Mouse (Mus musculus): ENCODE data around the gene Klhl3.

Klhl3 gene

DNA sequence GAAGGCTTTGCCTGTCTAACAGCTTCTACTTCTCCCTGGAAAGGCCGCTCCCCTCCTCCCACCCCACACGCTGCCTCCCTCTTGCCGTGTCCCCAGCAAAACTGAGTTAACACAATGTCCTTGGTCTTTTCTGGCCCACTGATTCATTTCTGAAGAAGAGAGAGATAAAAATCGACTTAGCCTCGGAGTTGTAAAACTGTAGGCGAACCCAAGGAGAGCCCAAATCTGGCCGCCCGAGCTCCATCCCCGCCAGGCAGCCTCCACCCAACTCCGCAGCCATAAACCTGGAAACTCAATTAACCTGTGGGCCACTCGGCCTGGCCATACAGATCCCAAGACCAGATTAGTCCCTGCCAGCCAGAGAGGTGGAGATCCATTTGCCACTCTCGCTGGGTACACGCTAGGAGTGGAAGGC, 47.3 kb downstream of the Klhl3 start:
- DNase-seq = no peak

DNA sequence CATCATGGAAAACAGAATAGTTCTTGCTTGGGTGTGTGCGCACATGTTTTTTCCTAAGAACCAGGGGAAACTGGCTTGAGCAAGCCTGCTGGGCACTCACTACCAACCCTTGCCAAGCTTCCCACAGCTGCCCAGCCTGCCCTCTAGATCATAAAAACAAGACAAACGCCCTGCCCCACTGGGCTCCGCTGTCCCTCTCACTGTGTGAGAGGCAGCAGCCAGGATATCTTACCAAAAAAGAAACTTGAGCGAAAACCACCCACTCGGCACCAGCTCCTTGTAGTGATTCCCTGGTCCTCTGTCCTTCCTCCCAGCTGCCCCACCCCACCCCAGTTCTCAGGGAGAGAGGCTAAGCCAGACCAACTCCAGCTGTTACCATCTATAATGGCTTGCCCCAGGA, 48.1 kb downstream of the Klhl3 start:
- no peak for DNase-seq

DNA sequence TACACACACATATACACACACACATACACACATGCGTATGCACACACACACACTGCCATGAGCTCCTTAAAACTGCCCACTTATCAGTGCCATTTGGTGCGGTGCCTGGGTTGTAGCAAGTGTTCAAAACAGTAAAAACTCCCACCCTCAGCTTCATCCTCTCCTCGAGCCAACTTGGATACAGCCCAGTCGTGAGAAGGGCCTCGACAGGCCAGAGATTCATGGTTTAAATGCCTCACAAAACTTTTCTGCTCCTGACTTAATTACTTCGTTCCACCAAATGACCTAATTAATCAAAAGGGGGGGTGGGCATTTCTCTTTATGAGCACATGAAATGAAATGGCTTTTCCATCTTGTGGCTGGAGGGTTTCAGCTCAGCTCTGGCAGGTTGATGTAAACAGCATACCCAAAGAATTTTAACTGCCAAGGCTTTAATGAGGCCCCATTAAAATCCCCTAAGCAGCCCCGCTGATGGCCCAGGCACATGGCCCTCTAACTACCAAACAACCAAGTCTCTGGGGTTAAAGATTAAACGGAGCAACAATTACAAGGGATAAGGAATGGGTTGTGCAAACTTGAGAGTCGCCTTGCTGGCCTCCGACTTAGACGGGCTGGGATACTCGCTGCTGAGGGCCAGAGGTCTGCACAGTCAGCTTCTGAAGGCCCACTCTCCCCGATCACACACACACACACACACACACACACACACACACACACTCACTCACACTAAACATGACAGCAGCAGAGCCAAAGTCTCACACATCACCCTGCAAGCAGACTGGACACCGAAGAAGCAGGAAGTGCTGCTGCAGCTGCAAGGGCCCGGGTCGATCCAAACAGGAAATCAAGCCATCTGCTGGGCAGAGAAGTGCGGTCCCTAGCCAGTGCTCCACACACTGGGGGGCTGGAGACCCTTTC, 55.2 kb downstream of the Klhl3 start:
- peak; percentile 58 for DNase-seq

DNA sequence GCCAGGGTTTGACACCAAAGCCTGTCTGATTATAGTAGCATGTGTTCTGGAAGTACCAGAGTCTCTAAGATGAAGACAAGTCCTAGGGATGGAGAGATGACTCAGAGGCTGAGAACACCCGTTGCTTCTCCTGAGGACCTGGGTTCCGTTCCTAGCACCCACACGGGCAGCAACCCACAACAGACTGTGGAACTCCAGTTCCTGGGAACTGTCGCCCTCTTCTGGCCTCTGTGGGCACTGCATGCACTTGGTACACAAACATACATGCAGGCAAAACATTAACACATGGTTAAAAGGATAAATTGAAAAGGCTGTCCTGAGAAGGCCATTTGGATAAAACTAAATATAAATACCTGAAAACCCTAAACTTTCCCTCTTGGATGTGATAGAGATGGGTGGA, 56.8 kb downstream of the Klhl3 start:
- no peak for DNase-seq

DNA sequence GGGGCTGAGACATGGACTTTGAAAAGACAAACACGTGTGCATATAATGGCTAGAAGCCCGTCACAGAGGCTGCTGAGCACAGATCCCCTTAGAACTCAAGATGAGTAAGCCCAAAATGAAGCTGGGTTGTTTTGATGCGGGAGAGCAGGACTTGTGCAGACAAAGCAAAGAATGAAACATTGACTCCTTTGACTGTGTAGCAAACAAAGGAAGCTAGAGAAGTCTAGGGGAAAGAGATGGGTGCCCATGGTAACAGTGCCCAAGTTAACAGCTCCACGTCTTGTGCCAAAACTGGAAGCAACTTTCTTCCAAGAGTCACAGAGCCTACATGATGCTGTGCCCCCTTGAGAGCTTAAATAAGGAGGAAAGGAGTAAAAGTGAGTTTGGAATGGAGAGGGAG, 59.8 kb downstream of the Klhl3 start:
- DNase-seq = no peak

DNA sequence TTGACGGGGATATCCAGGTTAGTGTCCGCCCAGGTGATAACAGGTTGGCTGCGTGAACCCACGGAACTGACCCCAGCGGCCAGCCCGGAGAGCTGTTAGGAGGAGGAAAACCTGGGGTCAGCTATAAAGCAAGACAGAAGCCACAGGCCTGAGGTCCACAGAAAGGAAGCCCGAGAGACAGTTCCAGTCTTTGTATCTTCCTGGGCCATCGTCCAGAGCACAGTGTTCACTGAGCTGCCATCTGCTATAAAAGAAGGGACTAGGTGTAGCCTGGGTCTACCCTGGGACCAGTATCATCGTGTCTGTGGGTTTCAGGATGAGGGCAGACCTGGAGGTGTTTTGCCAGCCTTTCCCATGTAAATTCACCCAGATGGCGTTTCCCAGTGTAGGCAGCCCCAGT, 61.7 kb downstream of the Klhl3 start:
- DNase-seq = no peak

DNA sequence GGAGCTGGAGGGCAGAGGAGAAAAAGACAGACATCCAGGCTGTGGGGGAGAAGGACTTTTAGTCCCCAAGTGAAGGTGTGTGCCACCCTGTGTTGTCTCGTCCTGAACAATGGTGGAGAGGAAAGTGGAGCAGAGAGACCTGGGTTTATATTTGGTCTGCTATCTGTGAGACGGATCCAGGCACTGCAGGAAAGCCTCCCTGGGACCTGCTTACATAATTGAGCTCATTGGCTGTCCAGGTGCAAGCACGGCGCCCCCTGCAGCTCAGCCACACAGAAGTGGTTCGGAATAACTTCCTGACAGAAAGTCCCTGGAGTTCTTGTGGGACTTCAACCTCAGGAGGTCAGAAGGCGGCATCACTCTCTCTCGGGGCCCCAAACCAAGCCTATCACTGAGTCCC, 62.1 kb downstream of the Klhl3 start:
- no peak for DNase-seq

DNA sequence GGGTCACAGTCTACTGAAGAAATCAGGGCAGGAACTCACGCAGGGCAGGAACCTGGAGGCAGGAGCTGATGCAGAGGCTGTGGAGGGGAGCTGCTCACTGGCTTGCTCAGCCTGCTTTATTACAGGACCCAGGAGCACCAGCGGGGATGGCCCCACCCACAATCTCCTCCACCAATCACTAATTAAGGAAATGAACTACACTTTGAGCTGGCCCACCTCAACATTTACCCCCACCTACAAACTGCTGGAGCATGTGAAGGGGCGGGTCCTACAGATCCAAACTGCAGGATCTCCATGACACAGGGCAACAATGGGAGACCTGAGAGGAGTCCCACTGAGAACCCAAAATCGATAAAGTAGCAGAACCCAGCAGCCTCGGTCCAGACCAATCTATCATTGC, 64.3 kb downstream of the Klhl3 start:
- DNase-seq = no peak

DNA sequence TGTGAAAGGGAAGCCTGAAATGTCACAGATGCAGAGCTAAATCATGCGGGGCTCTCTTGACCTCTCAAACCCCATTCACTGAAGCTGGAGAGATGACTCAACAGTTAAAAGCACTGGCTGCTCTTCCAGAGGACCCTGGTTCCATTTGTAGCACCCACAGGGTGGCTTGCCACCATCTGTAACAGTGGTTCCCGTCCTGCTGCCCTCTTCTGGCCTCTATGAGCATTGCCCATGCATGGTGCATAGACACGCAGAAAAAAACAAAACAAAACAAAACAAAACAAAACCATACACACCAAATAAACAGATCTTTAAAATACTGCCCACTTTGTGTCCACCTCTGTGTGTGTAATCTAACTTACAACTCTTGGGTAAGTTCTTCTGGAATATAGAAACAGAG, 65.3 kb downstream of the Klhl3 start:
- DNase-seq = no peak

DNA sequence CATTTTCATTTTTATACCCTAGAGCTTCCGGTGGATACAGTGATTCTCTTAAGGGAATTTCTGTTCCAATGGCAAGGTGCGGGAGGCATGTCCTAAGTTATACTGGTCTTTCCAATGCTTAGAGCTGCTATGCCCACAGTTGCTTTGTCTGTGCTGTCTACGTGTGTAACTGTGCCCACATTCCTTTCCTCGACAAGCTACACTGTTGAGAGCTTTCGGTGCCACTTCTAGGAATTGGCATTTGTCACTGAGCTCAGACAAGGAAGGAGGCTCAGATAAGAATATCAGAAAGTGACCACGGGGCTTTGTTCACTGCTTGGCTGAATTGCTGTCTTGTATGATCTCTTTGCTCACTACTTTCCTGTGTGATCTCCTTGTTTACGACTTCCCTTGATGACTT, 67.2 kb downstream of the Klhl3 start:
- DNase-seq = no peak

DNA sequence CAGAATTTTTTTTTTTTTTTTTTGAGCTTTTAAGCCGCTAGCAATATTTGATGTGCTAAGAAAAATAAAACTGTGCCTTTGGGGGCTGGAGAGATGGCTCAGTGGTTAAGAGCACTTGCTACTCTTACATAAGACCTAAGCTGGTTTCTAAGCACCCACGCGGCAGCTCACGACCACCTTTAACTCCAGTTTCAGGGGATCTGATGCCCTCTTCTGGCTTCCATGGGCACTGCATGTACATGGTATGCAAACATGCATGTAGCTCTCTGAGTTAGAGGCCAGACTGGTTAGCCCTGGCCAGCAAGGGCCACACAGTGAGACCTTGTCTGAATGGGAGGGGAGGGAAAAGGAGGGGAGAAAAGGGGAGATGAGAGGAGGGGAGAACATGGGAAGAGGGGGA, 68.1 kb downstream of the Klhl3 start:
- DNase-seq = no peak

DNA sequence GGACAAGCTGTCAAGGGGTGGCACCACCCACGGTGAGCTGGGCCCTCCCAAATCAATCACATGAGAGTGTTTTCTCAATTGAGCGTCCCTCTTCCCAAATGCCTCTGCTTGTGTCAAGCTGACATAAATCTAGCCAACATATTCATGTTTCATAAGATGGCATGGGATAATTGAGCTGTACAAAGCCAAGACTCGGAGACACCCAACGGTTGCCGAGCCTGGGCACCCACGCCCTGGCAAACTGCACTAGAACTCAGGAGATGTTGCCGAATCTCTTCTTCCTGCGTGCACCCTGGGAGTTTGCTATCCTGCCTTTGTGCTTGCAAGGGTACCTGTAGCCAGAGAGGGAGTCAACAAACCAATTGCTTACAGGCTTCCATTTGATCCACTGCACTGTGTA, 70.1 kb downstream of the Klhl3 start:
- no peak for DNase-seq

DNA sequence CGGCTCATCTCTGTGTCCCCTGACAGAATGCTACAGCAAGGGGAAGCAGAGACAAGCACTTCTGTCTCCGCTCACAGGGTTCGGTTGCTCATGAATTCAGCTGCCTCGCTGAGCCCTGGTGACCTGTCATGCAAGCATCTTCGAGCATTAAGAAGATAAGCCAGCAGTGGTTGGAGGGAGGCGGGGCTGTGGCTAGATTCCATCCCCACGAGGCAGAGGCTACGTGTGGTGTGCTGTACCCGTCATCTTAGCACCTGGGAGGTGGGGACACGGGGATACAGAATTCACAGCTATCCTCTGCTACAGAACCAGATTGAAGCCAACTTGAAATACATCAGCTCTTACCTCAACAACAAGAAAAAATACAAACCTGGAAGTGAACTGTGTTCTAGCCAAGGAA, 73.3 kb downstream of the Klhl3 start:
- DNase-seq = no peak

DNA sequence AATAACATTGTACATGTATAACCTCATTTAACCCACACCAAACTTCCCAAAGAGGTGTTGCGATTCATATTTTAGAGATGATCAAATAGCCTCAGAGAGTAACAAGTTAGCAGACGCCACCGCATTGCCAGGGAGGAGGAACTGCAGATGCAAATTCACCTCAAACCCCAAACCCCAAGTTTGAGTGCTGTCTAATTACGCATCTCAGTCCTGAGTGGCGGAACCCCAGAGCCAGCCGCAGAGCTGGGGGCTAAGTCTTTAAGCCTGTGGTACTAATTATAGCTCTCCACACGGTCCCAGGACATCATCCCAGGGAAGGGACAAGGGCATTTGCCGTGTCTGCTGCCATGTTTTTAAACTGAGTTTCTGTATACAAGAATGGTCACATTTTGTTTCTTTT, 75.9 kb downstream of the Klhl3 start:
- no peak for DNase-seq

DNA sequence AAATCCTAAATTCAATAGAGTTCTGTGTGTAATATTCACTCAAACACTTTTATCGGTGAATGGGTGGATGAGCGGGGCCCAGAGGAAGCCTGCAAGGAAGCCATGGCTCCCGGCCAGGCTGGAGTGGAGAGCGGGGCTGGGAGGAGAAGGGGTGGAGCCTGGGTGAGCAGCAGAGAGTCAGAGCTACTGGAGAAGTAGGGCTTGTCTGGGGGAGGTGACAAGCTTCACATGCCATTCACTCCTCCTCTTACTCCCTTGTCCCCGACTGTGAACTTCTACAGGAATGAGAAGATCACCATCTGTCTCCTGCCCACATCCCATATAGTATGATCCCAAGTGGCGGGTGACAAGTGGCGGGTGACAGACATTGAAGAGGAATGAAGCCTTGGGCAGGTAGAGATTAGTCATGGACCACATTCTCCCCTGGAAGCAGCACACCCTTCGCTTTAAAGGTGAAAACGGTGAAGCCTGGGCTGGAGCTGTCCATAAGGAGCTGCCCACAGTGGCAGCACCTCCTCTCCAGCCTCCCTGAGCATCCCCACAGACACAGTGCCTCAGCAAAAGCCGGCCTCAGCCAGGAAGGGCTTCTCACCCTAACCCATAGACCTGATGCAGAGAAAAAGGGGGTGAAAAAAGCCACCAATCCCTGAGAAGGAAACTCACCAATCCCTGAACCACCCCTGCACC, 77.8 kb downstream of the Klhl3 start:
- no peak for DNase-seq

DNA sequence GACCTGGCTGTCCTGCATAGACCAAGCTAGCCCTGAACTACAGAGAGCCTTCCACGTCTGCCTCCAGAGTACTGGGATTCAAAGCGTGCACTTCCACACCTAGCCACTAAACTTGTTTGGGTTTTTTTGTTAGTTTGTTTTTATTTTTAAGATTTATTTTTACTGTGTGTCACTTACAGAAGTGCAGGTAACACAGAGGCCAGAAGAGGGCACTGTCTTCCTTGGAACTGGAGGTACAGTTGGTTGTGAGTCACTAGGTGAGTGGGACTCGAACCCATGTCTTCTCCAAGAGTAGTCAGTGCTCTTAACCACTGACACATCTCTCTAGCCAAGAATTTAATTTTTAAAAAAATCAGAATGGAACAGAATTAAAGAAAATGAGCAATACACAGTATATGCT, 78.4 kb downstream of the Klhl3 start:
- no peak for DNase-seq

DNA sequence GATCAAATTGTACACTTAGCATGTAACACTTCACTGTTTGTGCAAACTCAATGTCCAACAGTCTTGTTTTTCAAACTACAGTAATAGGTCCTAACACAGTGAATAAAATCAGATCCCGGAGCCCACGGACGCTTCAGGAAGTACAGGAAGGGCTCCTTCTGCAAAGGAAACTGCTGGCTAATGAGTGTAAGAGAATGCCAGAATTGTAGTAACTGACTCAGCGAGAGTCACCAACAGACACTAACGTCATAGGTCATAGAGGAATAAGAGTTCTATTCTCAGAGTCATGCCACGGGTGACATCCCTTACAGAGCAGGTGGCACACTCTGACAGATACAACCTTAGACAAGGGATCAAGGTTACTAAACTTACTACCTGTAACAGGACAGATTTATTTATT, 78.9 kb downstream of the Klhl3 start:
- no peak for DNase-seq

DNA sequence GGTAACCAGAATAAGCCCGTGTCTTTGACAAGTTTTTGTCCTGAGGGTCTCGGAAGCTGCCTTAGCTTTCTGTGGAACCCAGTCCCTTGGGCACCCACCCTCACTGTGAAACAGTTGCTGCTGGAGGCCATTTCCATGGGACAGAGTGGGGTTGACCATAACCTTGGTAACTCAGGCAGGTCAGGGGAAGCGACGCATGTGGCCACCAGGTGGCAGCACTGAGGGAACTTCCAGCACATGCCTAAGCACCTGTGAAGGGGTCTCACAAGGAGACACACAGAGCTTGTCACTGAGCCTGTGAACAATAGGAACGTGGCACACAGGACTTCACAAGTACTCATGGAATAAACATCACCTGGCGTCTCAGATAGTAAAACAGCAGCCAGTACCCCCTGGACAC, 81.6 kb downstream of the Klhl3 start:
- peak; percentile 71 for DNase-seq

DNA sequence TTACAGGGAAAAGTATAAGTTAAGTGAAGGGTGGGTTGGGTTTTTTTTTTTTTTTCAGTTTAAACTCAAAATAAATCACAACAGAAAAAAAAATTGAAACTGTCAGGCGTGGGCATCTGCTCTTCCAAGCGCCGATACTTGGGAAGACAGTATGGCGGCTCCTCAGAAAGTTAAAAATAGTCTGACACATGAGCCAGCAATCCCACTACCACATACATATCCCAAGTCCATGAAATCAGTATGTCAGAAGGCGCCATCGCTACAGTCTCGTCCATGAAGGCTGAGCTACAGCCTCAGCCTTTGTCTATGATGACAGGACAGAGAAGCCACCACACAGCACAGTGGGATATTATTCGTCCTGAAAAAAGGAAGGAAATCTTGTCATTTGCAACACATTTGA, 86.3 kb downstream of the Klhl3 start:
- no peak for DNase-seq

DNA sequence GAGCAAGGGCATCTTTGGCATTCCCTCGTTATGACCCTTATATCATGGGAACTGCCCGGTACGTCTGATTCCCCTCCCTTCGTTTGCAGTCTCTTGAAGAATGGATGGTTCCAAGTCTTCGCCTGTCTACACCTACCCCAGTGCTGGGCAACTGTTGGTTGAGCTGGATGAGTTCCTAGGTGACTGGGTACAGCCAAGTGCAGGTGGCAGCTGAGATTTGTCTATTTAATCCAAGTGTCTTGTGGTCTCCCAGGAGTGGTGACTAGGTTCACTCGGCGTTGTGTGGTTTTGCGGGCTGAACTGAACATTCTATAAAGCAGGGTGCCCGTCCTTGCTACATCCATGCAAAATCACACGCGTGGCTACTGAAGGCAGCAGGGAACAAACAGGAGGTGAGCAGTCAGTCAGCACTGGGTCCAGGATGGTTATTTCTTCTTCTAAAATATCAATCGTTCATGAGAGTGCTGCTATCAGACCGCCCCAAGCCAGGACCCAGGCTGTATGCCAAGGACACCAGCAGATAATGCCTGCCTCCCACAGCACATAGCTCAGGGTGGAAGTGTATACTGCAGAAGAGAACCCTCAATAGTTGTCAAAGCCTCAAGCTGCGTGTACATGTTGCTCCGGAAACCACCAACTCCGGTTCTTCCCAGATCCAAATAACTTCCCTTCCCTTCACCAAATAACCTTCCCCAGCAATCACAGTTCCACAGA, 87.5 kb downstream of the Klhl3 start:
- no peak for DNase-seq

DNA sequence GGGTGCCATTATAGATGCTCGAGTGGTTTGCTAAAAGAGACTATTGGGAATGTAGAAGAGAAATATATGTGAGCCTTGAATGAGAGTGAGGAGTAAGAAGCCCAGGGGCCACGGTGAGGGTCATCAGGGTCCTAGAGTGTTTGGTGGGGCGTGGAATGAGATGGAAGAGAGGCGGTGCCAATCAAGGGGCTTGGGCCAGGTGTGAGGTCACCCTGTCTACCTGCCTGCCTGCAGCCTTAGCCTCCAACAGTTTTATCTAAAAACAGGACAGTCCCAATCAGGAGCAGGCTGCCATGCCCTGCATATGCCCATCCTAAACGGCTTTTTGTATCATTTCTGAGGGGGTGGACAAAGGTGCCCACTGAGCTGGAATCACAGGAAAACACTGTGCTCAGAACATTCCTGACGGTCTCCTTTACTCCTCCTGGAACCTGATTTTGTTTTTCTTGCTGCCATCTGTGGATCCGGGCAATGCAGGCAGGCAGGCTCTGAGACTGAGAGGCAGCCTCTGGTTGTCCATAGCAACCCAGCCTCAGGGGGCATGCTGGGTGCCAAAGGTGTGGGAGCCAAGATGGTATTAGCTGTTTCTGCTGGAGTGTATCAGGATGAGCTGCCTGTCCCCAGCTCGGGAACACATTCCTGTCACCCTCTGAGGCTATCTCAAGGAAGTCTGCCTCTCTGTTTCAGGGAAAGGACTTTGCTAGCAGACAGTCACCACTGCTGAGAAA, 89.5 kb downstream of the Klhl3 start:
- DNase-seq = no peak

DNA sequence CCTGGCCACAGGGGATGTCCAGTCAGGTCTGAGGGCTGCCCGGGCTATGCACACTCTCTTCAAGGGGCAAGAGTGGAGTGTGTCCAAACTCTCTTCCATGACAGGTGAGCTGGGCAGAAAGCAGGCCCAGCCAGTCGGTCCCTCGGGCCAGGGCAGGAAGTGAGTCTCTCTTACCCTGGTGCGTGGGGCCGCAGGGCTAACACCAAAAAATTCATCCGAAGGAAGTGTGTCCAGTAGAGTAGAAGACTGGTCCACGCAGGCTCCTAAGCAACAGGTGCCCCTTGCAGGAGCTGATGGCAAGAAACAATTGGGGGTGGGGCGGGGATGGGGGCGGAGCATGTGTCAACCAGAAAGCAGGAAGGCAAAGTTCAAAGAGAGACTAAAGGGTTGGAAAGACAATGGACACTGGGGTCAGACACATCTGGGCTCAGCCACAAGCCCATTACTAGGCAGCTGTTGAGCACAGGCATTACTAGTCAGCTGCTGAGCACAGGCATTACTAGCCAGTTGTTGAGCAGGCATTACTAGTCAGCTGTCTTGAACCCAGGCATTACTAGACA, 90.3 kb downstream of the Klhl3 start:
- no peak for DNase-seq

DNA sequence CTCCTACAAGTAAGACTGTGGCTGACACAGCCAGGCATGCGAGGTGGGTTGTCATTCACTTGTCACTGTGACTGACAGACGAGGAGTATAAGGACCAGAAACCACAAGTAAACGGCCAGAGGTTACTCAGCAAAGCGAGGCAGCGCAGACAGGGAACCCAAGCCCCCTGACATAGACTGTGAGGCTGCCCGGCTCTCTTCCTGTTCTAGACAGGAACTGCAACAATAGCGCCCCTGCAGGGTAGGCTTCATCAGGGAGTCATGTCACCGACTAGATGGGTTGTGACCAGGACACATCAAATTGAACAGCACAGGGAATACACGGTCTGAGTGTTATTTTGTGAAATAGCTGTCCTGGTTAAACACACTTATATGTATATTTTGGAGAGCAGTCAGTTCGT, 93.0 kb downstream of the Klhl3 start:
- DNase-seq = no peak
